Mouse (Mus musculus) forebrain, embryonic 16.5 days (tissue): ENCODE data around the gene Rps7. TPM values are rescaled to one million over a fixed set of nuclear protein-coding genes. Genes with fewer than 3 reads are reported as not detected.

Experiments
- ATAC-seq: fragments of 200-750 bp; cut with Nextera tagmentation; 2 replicates; pipeline ENCODE4 v1.8.0; 2017; ENCODE audit warnings: mild to moderate bottlenecking, moderate library complexity
- H3K27ac ChIP-seq: fragments of 300-500 bp; sonication (generic); 2 replicates; pipeline ENCODE4 v1.5.1; 2014; ENCODE audit warnings: low read length, control low read depth
- H3K27me3 ChIP-seq: fragments of 300-500 bp; sonication (generic); replicated peaks from 2 replicates; pipeline ENCODE4 v1.6.1; 2014; ENCODE audit warnings: low read length; ENCODE audit not compliant: control insufficient read depth, insufficient read depth
- H3K36me3 ChIP-seq: fragments of 300-500 bp; sonication (generic); 2 replicates; pipeline ENCODE4 v1.6.1; 2014; ENCODE audit not compliant: control insufficient read depth, insufficient read depth
- H3K4me1 ChIP-seq: fragments of 300-500 bp; sonication (generic); replicated peaks from 2 replicates; pipeline ENCODE4 v1.6.1; 2014; ENCODE audit warnings: low read length; ENCODE audit not compliant: control insufficient read depth, insufficient read depth
- H3K4me2 ChIP-seq: fragments of 300-500 bp; sonication (generic); 2 replicates; pipeline ENCODE4 v1.6.1; 2014; ENCODE audit warnings: mild to moderate bottlenecking, low read length, control low read depth
- H3K4me3 ChIP-seq: fragments of 300-500 bp; sonication (generic); replicated peaks from 2 replicates; pipeline ENCODE4 v1.5.1; 2014; ENCODE audit warnings: mild to moderate bottlenecking, low read length, control low read depth
- H3K9ac ChIP-seq: fragments of 300-500 bp; sonication (generic); replicated peaks from 2 replicates; pipeline ENCODE4 v1.6.1; 2014; ENCODE audit warnings: low read depth, low read length, control low read depth
- H3K9me3 ChIP-seq: fragments of 300-500 bp; sonication (generic); 2 replicates; pipeline ENCODE4 v1.6.1; 2016; ENCODE audit warnings: low read length; ENCODE audit not compliant: control insufficient read depth
- WGBS: fragments of 180-500 bp; shearing (Covaris S2); extraction: QIAGEN DNeasy Blood & Tissue Kit; methylation state at CpG from one replicate; pipeline ENCODE4 v1.1.7; 2014; 5-methylcytosine and 5-hydroxymethylcytosine counted together
- polyA plus RNA-seq: library from polyadenylated mRNA; unstranded; fragments of >200 nt; fragmentation: Nextera tagmentation; extraction: Ambion mirVana; gene quantifications from 2 replicates; pipeline ENCODE4 v1.2.1, GENCODE M21; 2015

Gene Rps7
- polyA plus RNA-seq = 419 and 461 TPM in 2 replicates

DNA sequence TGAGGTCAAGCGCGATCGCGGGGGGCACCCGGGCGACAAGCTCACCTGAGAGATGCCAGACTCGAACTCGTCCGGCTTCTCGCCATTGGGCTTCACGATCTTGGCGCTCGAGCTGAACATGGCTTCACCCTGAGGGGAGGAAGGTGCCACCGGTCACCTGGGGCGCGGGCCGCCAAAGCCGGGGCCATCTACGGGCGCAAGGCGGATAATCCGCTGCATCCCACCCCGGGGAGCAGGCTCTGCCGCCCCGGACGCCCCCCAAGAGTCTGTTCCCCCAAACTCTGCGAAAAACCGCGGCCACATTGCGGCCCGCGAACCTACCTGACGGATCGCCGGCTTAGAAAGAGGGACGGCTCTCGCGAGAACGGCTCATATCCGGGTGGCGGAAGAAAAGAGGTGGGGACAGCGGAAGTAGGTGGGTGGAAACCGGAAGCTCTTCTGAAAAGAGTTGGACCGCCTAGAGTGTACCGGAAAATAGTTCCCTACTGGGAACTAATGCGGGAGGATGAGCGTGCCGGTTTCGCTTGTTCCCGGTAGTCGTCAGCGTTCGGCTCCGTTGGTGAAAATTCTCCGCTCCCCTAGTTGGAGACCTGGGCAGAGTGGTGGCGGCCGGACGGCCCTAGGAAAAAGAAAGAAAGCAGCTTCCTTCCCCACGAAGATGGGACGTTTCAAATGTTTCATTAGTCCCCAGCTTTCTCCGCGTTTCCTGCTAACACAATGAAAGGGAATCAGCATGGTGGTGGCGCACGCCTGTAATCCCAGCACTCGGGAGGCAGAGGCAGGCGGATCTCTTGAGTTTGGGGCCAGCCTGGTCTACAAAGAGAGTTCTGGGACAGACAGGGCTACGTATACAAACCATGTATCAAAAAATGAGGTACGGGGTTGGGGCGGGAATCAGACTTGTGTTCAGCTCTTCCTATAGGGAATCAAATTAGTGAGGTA is at the start of gene Rps7:
Gene Rps7 (minus strand): TSS at position 419 of the 942 bp plus-strand sequence.
- ATAC-seq = peak; percentile 98
- Histone ChIP-seq H3K27ac (peak within 1 kb of the TSS; percentile 84), H3K9me3 (no peaks in the 10 kb centered on the region), H3K4me1 (peaks cover 22% of the 10 kb centered on the region), H3K36me3 (peaks cover 23% of the 10 kb centered on the region), H3K4me3 (peak within 1 kb of the TSS; percentile 65), H3K27me3 (no peaks in the 10 kb centered on the region), H3K9ac (peak within 1 kb of the TSS; percentile 85), H3K4me2 (peak within 1 kb of the TSS; percentile 83)
- WGBS = 6% methylated on average over 69 of the region's 69 CpGs

GRCm38 (mm10) chr12:28684674-28685073 is 48.9 kb upstream of the Rps7 start:
- 93% methylated on average over 1 of the region's 1 CpGs for WGBS
- ATAC-seq = no peak
- Histone ChIP-seq H3K9me3 (no peaks in the 10 kb centered on the region), H3K4me2 (no peak overlapping the region), H3K27ac (no peak overlapping the region), H3K36me3 (peaks cover 2% of the 10 kb centered on the region; the same call in 1 of the 2 replicates), H3K4me1 (no peaks in the 10 kb centered on the region), H3K9ac (no peak overlapping the region), H3K27me3 (no peaks in the 10 kb centered on the region), H3K4me3 (no peak overlapping the region)

GRCm38 (mm10) chr12:28675925-28676209 is 40.1 kb upstream of the Rps7 start:
- ATAC-seq = no peak
- WGBS = 70% methylated on average over 5 of the region's 5 CpGs
- H3K4me2 ChIP-seq = peak overlapping the region; percentile 64
- no peaks in the 10 kb centered on the region for H3K9me3 ChIP-seq
- H3K4me1 ChIP-seq = peaks cover 10% of the 10 kb centered on the region
- no peaks in the 10 kb centered on the region for H3K27me3 ChIP-seq
- no peaks in the 10 kb centered on the region for H3K36me3 ChIP-seq
- peak overlapping the region; percentile 69 for H3K9ac ChIP-seq
- peak overlapping the region; percentile 54 for H3K4me3 ChIP-seq
- peak overlapping the region; percentile 89 for H3K27ac ChIP-seq

- Histone ChIP-seq H3K4me3 (peak within 1 kb of the TSS; percentile 54), H3K9ac (peak within 1 kb of the TSS; percentile 69), H3K36me3 (no peaks in the 10 kb centered on the region), H3K27ac (peak within 1 kb of the TSS; percentile 89), H3K27me3 (no peaks in the 10 kb centered on the region), H3K9me3 (no peaks in the 10 kb centered on the region), H3K4me1 (peaks cover 10% of the 10 kb centered on the region), H3K4me2 (peak within 1 kb of the TSS; percentile 64)
- WGBS = 3% methylated on average over 53 of the region's 53 CpGs
- peak; percentile 98 for ATAC-seq
These were observed 39.6 kb upstream of the Rps7 start, which contains the start of gene Adi1 for GRCm38 (mm10) chr12:28675121-28675924. Gene Adi1 (plus strand): TSS chr12:28675231.

DNA sequence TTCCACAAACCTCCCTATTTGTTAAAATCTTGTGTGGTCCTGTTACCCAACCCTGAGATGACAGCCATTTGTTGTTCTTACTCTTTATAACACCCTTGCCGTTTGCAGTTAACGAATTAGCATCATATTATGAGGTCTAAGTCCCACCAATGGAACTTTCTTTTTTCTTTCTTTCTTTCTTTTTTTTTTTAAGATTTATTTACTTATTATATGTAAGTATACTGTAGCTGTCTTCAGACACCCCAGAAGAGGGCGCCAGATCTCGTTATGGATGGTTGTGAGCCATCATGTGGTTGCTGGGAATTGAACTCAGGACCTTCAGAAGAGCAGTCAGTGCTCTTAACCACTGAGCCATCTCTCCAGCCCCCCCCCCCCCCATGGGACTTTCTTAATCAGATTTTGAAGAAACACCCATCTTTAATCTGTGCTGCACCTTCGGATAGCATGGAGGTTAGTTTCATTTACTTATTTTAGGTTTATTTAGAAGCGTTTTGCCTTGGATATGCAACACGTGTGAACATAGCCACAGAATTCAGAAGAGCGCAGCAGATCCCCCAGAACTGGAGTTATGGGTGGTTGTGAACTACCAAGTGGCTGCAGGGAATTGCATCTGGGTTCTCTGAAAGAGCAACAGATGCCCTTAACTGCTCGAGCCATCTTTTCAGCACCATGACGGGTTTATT is 38.4 kb upstream of the Rps7 start:
- Histone ChIP-seq H3K27ac (no peak overlapping the region), H3K9ac (no peak overlapping the region), H3K4me1 (peaks cover 10% of the 10 kb centered on the region), H3K36me3 (no peaks in the 10 kb centered on the region), H3K9me3 (no peaks in the 10 kb centered on the region), H3K4me3 (no peak overlapping the region), H3K4me2 (no peak overlapping the region), H3K27me3 (no peaks in the 10 kb centered on the region)
- 90% methylated on average over 10 of the region's 10 CpGs for WGBS
- ATAC-seq = no peak

GRCm38 (mm10) chr12:28667287-28667686 is 31.5 kb upstream of the Rps7 start:
- H3K9ac ChIP-seq = no peak overlapping the region
- no peak overlapping the region for H3K4me3 ChIP-seq
- ATAC-seq = no peak
- no peaks in the 10 kb centered on the region for H3K36me3 ChIP-seq
- no peaks in the 10 kb centered on the region for H3K4me1 ChIP-seq
- no peaks in the 10 kb centered on the region for H3K9me3 ChIP-seq
- H3K27ac ChIP-seq = no peak overlapping the region
- no peak overlapping the region for H3K4me2 ChIP-seq
- H3K27me3 ChIP-seq = no peaks in the 10 kb centered on the region
- WGBS = 63% methylated on average over 8 of the region's 8 CpGs

GRCm38 (mm10) chr12:28666734-28667133 is 31.0 kb upstream of the Rps7 start:
- Histone ChIP-seq H3K9ac (no peak overlapping the region), H3K4me2 (no peak overlapping the region), H3K4me3 (no peak overlapping the region), H3K4me1 (no peaks in the 10 kb centered on the region), H3K27me3 (no peaks in the 10 kb centered on the region), H3K36me3 (no peaks in the 10 kb centered on the region), H3K9me3 (no peaks in the 10 kb centered on the region), H3K27ac (no peak overlapping the region)
- 80% methylated on average over 4 of the region's 4 CpGs for WGBS
- ATAC-seq = no peak

DNA sequence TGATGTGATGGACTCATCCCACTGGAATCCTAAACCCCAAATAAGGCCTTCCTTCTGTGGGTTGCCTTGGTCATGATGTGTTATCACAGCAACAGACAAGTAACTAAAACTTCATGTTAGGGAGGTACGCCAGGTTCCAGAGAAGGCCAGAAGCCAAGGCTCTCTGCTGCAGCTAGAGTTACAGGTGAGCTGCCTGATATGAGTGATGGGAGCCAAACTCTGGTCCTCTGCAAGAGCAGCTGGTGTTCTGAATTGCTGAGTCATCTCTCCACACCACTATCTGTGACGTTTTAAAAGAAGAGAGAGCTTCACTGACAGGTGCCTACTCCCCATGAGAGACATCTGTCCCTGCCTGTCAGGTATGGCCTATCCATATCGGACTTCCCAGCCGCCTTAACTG is 26.9 kb upstream of the Rps7 start:
- Histone ChIP-seq H3K9me3 (no peaks in the 10 kb centered on the region), H3K9ac (no peak overlapping the region), H3K4me3 (no peak overlapping the region), H3K36me3 (peaks cover 12% of the 10 kb centered on the region), H3K27me3 (no peaks in the 10 kb centered on the region), H3K4me2 (no peak overlapping the region), H3K27ac (no peak overlapping the region), H3K4me1 (no peaks in the 10 kb centered on the region)
- ATAC-seq = no peak
- 88% methylated on average over 4 of the region's 4 CpGs for WGBS
